Mouse (Mus musculus): ENCODE measurements around the gene Gpatch3. TPM values are rescaled to one million over a fixed set of nuclear protein-coding genes. Genes with fewer than 3 reads are reported as not detected.

Gpatch3 gene
- polyA plus RNA-seq, 1 experiment: 17.4 TPM

DNA sequence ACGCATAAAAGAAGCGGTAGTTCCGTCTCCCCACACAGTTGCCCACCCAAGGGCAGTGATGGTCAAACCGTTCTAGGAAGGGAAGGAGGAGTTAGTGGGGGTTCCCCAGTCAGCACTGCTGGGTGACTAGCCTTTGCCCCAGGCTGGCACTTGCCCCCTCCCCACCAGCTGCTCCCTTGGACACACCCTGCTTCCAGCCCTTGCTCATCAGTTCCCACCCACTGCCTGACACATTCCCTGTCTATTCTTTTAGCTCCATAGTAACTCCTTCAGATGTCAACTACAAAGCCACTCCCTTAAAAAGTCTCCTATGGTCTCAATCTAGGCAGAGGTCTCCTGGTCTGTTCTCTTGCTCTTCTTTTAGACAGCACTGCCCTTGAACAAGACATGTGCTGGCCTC is 39.3 kb downstream of the Gpatch3 start:
- peaks cover 28% of the 10 kb centered on the region for H3K4me1 ChIP-seq (ENCODE audit: control insufficient read depth, insufficient read depth, low read length)
- no peak overlapping the region for H3K4me3 ChIP-seq (ENCODE audit: insufficient read depth, low read length)
- TF ChIP-seq POLR2A (IDR thresholded peaks at IDR 0.05; ENCODE audit: borderline replicate concordance, low read depth, low read length) (no peak), CTCF (IDR thresholded peaks at IDR 0.05; ENCODE audit: low read depth, low read length) (no peak)
- peak overlapping the region; percentile 10; the same call in 1 of the 2 replicates for H3K27ac ChIP-seq (ENCODE audit: insufficient read depth, low read depth, low read length)

DNA sequence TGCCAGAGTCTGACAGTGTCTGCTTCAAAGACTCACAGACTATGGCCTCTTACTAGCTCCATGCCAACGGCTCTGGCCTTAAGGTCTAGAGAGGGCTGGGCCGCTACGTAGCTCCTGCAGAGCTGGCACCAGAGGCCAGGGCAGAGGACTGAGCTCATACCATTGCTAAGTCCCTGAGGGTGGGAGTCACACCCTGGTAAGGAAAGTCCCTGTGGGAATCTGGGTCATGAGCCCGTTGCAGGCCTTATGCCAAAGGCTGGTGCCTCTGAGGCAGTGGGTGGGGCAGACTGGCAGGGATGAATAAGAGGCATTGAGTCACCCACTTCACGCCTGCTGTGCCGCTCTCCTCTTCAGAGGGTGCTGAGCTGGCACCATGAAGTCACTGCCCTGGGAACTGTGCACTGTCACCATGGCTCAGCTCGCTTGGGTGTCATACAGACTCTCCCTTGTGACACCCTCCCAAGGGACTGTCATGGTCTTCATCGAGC is 39.8 kb downstream of the Gpatch3 start:
- Histone ChIP-seq H3K27ac (ENCODE audit: insufficient read depth, low read depth, low read length) (peak overlapping the region; percentile 41; the same call in 1 of the 2 replicates), H3K4me1 (ENCODE audit: control insufficient read depth, insufficient read depth, low read length) (peaks cover 28% of the 10 kb centered on the region), H3K4me3 (ENCODE audit: insufficient read depth, low read length) (no peak overlapping the region)
- TF ChIP-seq CTCF (IDR thresholded peaks at IDR 0.05; ENCODE audit: low read depth, low read length): no peak
- no peak for TF ChIP-seq POLR2A (IDR thresholded peaks at IDR 0.05; ENCODE audit: borderline replicate concordance, low read depth, low read length)

DNA sequence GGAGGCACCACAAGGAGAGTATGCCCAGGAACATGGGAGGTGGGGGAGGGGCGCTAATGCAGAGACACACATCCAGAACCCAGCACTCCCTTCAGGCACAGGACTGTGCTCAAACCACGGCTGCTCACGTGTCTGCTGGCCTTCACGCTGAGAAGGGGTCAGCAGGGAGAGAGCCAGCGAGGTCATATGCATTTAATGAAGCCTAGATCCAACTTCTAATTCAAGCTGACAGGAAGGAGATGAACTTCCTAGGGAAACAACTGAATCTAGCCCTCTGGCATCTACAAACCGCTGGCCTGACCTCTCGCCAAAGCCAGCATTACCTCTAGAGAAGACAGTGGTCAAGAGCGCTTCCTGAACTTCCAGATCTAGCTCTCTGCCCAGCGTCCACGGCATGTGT is 40.9 kb downstream of the Gpatch3 start:
- TF ChIP-seq CTCF (IDR thresholded peaks at IDR 0.05; ENCODE audit: low read depth, low read length) (no peak), POLR2A (IDR thresholded peaks at IDR 0.05; ENCODE audit: borderline replicate concordance, low read depth, low read length) (no peak)
- H3K27ac ChIP-seq (ENCODE audit: insufficient read depth, low read depth, low read length): no peak overlapping the region
- H3K4me3 ChIP-seq (ENCODE audit: insufficient read depth, low read length): no peak overlapping the region
- peaks cover 28% of the 10 kb centered on the region for H3K4me1 ChIP-seq (ENCODE audit: control insufficient read depth, insufficient read depth, low read length)

DNA sequence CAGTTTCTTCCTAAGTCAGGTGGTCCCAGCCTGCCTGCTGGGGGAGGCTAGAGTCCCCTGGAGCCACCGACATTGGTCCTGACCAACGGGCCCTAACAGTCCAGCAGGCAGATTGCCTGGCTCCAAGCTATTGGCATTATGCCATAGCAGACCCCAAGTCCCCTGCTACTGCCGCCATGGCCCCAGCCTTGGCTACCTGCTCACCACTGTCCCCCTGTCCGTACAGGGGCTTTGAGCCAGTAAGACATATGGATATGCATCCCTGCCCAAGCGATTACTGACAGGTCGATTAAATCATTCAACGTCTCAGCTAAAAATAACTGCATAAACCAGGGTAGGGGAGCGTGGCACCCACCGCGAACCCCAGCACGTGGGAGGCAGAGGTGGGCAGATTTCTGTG is 43.4 kb downstream of the Gpatch3 start:
- Histone ChIP-seq H3K4me3 (ENCODE audit: insufficient read depth, low read length) (no peak overlapping the region), H3K4me1 (ENCODE audit: control insufficient read depth, insufficient read depth, low read length) (peaks cover 33% of the 10 kb centered on the region), H3K27ac (ENCODE audit: insufficient read depth, low read depth, low read length) (no peak overlapping the region)
- no peak for TF ChIP-seq POLR2A (IDR thresholded peaks at IDR 0.05; ENCODE audit: borderline replicate concordance, low read depth, low read length)
- TF ChIP-seq CTCF (IDR thresholded peaks at IDR 0.05; ENCODE audit: low read depth, low read length): no peak

DNA sequence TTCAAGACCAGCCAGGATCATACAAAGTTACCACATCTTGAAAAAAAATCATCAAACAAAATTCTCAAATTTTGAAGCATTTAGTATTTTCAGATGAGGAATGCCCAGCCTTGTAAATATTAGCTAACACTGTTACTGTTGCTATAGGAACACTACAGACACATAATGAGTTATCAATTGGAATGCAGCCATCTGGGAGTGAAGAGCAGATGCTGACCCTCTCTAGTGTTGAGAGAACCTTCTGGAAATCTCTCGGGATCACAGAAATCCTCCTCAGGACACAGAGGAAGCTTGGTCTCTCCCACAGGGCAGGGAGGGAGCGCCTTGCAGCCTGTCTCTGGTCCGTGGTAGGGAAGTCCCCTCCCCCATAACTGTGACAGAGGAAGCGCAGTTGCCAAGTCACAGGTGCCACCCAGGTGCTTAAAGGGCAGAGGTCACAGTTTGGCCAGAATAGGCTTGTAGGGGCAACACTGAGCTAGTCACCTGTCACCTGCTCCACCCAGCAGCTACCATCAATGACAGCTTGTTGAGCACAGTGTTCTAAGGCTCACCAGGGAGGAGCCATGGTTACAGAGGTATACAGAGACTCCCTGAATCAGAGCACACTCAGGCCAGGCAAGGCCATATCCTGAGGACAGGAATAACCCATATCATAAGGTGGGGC is 45.1 kb downstream of the Gpatch3 start:
- no peak overlapping the region for H3K27ac ChIP-seq (ENCODE audit: insufficient read depth, low read depth, low read length)
- no peak overlapping the region for H3K4me3 ChIP-seq (ENCODE audit: insufficient read depth, low read length)
- peaks cover 19% of the 10 kb centered on the region for H3K4me1 ChIP-seq (ENCODE audit: control insufficient read depth, insufficient read depth, low read length)
- TF ChIP-seq POLR2A (IDR thresholded peaks at IDR 0.05; ENCODE audit: borderline replicate concordance, low read depth, low read length) (no peak), CTCF (IDR thresholded peaks at IDR 0.05; ENCODE audit: low read depth, low read length) (no peak)

DNA sequence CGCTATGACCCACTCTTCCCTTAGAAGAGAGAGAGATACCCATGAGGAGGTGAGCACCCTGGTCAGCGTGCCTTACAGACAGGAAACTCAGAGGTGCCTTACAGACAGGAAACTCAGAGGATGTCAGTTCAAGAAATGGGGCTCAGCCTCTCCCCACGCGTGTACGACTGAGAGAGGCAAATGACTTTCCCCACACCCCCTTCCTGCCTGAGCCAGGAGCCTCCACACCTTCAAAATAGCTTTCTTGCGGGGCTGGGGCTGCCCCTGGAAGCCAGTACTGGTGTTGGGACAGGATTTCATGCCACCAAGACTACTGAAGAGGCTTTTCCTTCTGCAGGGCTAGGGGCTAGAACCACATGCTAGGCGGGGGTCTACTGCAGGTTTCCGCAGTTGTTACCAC is 46.1 kb downstream of the Gpatch3 start:
- peaks cover 9% of the 10 kb centered on the region for H3K4me1 ChIP-seq (ENCODE audit: control insufficient read depth, insufficient read depth, low read length)
- TF ChIP-seq POLR2A (IDR thresholded peaks at IDR 0.05; ENCODE audit: borderline replicate concordance, low read depth, low read length) (no peak), CTCF (IDR thresholded peaks at IDR 0.05; ENCODE audit: low read depth, low read length) (no peak)
- no peak overlapping the region for H3K27ac ChIP-seq (ENCODE audit: insufficient read depth, low read depth, low read length)
- no peak overlapping the region for H3K4me3 ChIP-seq (ENCODE audit: insufficient read depth, low read length)

DNA sequence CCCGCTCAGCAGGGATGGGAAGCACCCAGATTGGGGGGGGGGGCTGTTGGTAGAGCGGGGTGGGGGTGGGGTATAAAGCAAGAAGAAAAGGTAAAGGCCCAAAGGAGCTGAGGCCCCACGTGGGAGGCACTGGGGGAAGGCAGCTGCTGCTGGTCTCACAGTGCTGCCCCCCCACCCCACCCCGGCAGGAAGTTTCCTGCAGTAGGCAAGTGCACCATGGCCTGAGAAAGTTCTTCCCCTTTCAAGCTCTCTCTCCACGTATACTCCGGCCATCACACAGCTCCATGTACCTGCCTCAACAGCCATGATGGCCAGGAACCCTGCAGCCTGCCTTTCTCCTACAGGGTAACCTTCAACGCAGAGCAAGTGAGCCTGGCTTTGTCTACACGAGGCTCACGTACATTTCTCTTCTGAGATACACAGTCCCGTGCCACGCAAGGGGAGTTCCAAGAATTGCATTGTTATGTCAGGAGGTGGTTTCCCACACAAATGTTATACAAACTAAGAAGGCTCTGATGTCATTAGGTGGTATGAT is 47.7 kb downstream of the Gpatch3 start:
- TF ChIP-seq CTCF (IDR thresholded peaks at IDR 0.05; ENCODE audit: low read depth, low read length) (no peak), POLR2A (IDR thresholded peaks at IDR 0.05; ENCODE audit: borderline replicate concordance, low read depth, low read length) (no peak)
- Histone ChIP-seq H3K27ac (ENCODE audit: insufficient read depth, low read depth, low read length) (no peak overlapping the region), H3K4me1 (ENCODE audit: control insufficient read depth, insufficient read depth, low read length) (peaks cover 7% of the 10 kb centered on the region), H3K4me3 (ENCODE audit: insufficient read depth, low read length) (no peak overlapping the region)

DNA sequence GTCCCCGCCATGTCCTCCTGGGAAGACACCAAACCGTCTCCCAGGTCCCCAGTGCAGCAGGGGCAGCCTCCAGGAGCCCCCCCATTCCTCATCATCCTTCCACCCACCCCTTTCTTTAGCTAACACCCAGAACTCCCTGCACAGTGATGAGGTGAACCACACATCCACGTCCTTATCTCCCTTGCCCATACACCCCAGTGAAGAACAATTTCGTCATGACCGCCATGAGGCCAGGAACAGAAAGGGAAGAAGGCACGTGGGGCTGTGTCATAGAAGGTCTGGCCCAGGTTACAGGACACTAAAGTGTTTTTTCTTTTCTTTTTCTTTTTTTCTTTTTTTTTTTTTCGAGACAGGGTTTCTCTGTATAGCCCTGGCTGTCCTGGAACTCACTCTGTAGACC is 50.3 kb downstream of the Gpatch3 start:
- Histone ChIP-seq H3K4me3 (ENCODE audit: insufficient read depth, low read length) (no peak overlapping the region), H3K27ac (ENCODE audit: insufficient read depth, low read depth, low read length) (no peak overlapping the region), H3K4me1 (ENCODE audit: control insufficient read depth, insufficient read depth, low read length) (peaks cover 11% of the 10 kb centered on the region)
- TF ChIP-seq CTCF (IDR thresholded peaks at IDR 0.05; ENCODE audit: low read depth, low read length) (no peak), POLR2A (IDR thresholded peaks at IDR 0.05; ENCODE audit: borderline replicate concordance, low read depth, low read length) (no peak)

DNA sequence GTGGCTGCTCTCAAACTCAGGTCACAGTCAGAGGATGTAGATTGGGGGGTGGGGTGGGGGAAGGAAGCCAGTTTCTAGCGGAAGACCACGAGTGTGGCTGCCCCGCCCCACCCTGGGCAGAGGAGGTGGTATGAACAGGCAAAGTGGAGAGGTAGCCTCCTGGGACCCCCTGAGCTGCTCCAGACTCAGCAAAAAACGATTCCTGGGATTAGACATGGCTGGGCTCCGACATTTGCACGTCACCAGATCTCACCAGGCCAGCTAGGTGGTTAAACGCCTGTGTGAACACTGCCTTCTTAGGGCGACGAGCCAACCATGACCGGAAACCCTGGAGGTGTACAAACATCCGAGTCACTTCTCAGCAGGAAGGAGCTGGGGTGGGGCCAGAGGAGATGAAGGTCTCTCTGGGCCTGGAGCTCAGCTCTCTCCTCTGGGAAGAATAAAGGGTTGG is 51.1 kb downstream of the Gpatch3 start:
- Histone ChIP-seq H3K27ac (ENCODE audit: insufficient read depth, low read depth, low read length) (no peak overlapping the region), H3K4me3 (ENCODE audit: insufficient read depth, low read length) (no peak overlapping the region), H3K4me1 (ENCODE audit: control insufficient read depth, insufficient read depth, low read length) (peaks cover 13% of the 10 kb centered on the region)
- TF ChIP-seq POLR2A (IDR thresholded peaks at IDR 0.05; ENCODE audit: borderline replicate concordance, low read depth, low read length): no peak
- no peak for TF ChIP-seq CTCF (IDR thresholded peaks at IDR 0.05; ENCODE audit: low read depth, low read length)

DNA sequence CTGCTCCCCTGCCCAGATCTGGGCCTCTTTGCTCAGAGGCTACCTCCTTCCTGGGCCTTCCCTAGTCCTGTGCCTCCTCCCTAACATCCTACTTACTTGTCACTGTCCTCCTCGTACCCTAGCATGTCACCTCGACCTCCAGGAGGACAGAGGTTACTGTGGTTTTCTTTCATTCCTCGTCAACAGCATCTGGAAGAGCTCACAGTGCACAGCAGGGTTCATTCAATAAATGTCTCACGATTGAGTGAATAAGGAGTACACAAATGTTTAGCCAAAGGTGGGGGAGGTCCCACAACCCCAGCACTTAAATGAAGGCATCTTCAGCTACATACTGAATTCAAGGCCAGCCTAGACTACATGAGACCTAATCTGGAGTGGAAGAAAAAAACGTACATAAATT is 51.7 kb downstream of the Gpatch3 start:
- TF ChIP-seq POLR2A (IDR thresholded peaks at IDR 0.05; ENCODE audit: borderline replicate concordance, low read depth, low read length) (no peak), CTCF (IDR thresholded peaks at IDR 0.05; ENCODE audit: low read depth, low read length) (no peak)
- no peak overlapping the region for H3K4me3 ChIP-seq (ENCODE audit: insufficient read depth, low read length)
- H3K4me1 ChIP-seq (ENCODE audit: control insufficient read depth, insufficient read depth, low read length): peaks cover 17% of the 10 kb centered on the region
- no peak overlapping the region for H3K27ac ChIP-seq (ENCODE audit: insufficient read depth, low read depth, low read length)
